Mouse (Mus musculus) intestine, embryonic 15.5 days (tissue): ENCODE measurements around the gene Cmtm6. TPM values are rescaled to one million over a fixed set of nuclear protein-coding genes. Genes with fewer than 3 reads are reported as not detected.
"Not testable (repeated sequence)": the region's sequence is repeated elsewhere in the genome, so short reads cannot be mapped to it uniquely, and the experiment has no call there.

Experiments
- ATAC-seq: fragments of 200-750 bp; cut with Nextera tagmentation; 2 replicates; pipeline ENCODE4 v1.8.0; 2017; ENCODE audit warnings: moderate TSS enrichment, moderate library complexity
- H3K27ac ChIP-seq: fragments of 300-500 bp; sonication (generic); 2 replicates; pipeline ENCODE4 v1.5.1; 2015; ENCODE audit warnings: mild to moderate bottlenecking, inconsistent platforms
- H3K27me3 ChIP-seq: fragments of 300-500 bp; sonication (generic); replicated peaks from 2 replicates; pipeline ENCODE4 v1.6.1; 2015; ENCODE audit warnings: inconsistent platforms
- H3K36me3 ChIP-seq: fragments of 300-500 bp; sonication (generic); 2 replicates; pipeline ENCODE4 v1.6.1; 2015; ENCODE audit warnings: inconsistent platforms
- H3K4me1 ChIP-seq: fragments of 300-500 bp; sonication (generic); replicated peaks from 2 replicates; pipeline ENCODE4 v1.6.1; 2015; ENCODE audit warnings: inconsistent platforms
- H3K4me2 ChIP-seq: fragments of 300-500 bp; sonication (generic); replicated peaks from 2 replicates; pipeline ENCODE4 v1.6.1; 2015; ENCODE audit warnings: mild to moderate bottlenecking, inconsistent platforms
- H3K4me3 ChIP-seq: fragments of 300-500 bp; sonication (generic); replicated peaks from 2 replicates; pipeline ENCODE4 v1.5.1; 2015; ENCODE audit warnings: inconsistent platforms
- H3K9ac ChIP-seq: fragments of 300-500 bp; sonication (generic); 2 replicates; pipeline ENCODE4 v1.6.1; 2015; ENCODE audit warnings: inconsistent platforms
- H3K9me3 ChIP-seq: fragments of 300-500 bp; sonication (generic); 2 replicates; pipeline ENCODE4 v1.6.1; 2016; ENCODE audit warnings: inconsistent platforms
- whole genome bisulfite sequencing: fragments of 180-500 bp; shearing (Covaris S2); methylation state at CpG from one replicate; pipeline ENCODE4 v1.1.7; 2015; 5-methylcytosine and 5-hydroxymethylcytosine counted together
- polyA plus RNA-seq: library from polyadenylated mRNA; unstranded; fragments of >200 nt; fragmentation: Nextera tagmentation; extraction: Ambion mirVana; gene quantifications from 2 replicates; pipeline ENCODE4 v1.2.1, GENCODE M21; 2015

Cmtm6 gene
- polyA plus RNA-seq, result 77.5 and 77.7 TPM in 2 replicates

DNA sequence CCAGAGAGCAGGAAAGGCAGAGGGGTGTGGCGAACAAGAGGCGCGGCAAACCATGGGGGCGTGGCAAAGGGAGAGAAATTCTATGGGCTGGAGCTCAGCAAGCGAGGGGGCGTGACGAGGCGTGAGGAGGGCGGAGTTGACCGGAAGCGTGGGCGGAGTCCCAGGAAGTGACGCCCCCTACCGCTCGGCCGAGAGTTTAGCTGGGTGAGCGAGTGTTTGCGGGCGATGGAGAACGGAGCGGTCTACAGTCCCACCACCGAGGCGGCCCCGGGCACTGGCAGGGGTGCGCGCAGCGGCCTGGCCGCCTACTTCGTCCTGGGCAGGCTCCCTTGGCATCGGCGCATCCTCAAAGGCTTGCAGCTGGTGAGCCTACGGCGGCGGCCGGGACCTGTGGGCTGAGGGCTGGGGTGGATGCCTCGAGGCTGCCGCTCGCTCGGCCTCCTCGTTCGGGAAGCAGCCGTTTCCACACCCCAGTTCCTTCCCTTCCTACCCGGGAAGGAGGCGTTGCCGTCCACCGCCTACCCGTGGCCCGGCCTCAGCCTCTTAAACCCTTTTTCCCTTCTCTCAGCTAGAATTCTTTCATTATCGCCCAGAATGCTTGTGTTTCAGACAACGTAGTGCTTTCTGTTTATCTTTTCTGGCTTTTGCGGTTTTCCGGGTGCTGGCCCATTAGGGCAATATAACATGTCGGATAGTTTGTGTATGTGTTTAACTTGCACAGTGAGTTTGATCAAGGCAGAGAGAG, at the start of gene Cmtm6:
Gene Cmtm6, plus strand, starts transcription at position 106 of the 745 bp plus-strand sequence.
- Histone ChIP-seq H3K4me3 (peak within 1 kb of the TSS; percentile 97), H3K27ac (peak within 1 kb of the TSS; percentile 98), H3K4me2 (peak within 1 kb of the TSS; percentile 71), H3K27me3 (no peaks in the 10 kb centered on the region), H3K4me1 (peaks cover 12% of the 10 kb centered on the region), H3K36me3 (no peaks in the 10 kb centered on the region), H3K9me3 (no peaks in the 10 kb centered on the region), H3K9ac (peak within 1 kb of the TSS; percentile 94)
- ATAC-seq, result peak; percentile 92
- under 1% methylated on average over 53 of the region's 53 CpGs for WGBS

DNA sequence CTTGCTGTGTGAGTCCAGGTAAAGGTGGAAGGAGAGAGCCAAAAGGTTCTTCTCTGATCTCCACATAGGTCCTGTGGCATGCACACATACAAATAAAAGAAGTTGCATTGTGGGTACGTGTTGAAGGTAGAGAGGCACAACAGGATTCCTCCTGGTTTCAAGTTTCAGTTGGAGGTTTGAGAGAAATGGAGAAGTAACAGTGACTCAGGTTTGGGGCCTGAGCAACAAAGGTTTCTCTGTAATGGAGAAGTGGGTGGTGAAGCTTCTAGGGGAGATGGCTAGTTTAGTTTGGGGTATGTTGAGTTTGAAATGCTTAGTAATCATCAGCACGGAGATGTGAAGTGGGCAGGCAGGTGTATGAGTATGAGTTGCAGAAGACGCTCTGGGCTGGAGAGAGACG, 48.7 kb upstream of the Cmtm6 start:
- ATAC-seq, result no peak
- H3K4me2 ChIP-seq, result no peak overlapping the region
- H3K9me3 ChIP-seq, result no peaks in the 10 kb centered on the region
- H3K27ac ChIP-seq, result no peak overlapping the region
- 80% methylated on average over 4 of the region's 4 CpGs for WGBS
- no peak overlapping the region for H3K9ac ChIP-seq
- H3K36me3 ChIP-seq, result no peaks in the 10 kb centered on the region
- no peaks in the 10 kb centered on the region for H3K4me1 ChIP-seq
- no peak overlapping the region for H3K4me3 ChIP-seq
- H3K27me3 ChIP-seq, result no peaks in the 10 kb centered on the region

DNA sequence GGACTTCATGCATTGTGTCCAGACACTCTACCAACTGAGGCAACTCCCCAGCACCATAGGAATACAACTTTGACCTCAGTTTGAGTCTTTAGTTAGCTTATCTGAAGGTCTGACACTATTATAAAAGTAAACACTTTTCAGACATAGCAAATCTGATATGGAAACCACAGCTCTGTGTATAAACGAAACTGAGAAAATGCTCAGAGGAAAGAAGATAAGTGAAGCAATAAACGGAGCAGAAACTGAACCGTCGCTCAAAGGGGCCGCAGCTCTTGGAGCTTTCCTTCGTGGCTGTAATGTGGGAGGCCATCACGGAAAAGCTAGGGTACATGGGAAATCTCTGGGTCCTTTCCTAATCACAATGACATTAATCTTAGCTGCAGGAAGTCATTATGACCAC, 44.7 kb upstream of the Cmtm6 start:
- Histone ChIP-seq H3K4me2 (no peak overlapping the region), H3K4me3 (no peak overlapping the region), H3K36me3 (no peaks in the 10 kb centered on the region), H3K9ac (no peak overlapping the region), H3K9me3 (no peaks in the 10 kb centered on the region), H3K27ac (peak overlapping the region; percentile 77), H3K27me3 (no peaks in the 10 kb centered on the region), H3K4me1 (peaks cover 17% of the 10 kb centered on the region; the same call in 1 of the 2 replicates)
- ATAC-seq, result no peak
- WGBS, result 55% methylated on average over 7 of the region's 7 CpGs

DNA sequence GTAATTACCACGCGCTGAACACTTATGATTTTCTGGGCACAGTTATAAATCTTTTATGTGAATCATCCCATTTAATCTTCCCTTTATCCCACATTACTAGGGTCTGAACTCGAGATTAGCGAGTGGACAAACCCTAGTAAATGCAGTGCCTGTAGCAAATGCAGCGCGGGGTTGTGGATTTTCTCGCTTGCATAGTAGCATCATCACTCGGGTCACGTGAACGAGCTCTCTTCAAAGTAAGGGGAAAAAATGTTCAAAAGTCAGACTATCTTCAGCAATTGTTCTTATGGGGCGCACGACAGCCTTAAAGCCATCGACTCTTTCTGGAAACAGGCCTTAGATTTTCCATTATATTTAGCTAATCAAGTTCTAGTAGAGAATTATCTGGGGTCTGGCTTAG, 43.3 kb upstream of the Cmtm6 start:
- Histone ChIP-seq H3K9ac (peak overlapping the region; percentile 76), H3K4me3 (peak overlapping the region; percentile 85; the same call in 1 of the 2 replicates), H3K27me3 (no peaks in the 10 kb centered on the region), H3K27ac (no peak overlapping the region), H3K9me3 (no peaks in the 10 kb centered on the region), H3K36me3 (peaks cover 8% of the 10 kb centered on the region; the same call in 1 of the 2 replicates), H3K4me2 (peak overlapping the region; percentile 91), H3K4me1 (peaks cover 17% of the 10 kb centered on the region; the same call in 1 of the 2 replicates)
- WGBS, result 76% methylated on average over 13 of the region's 13 CpGs
- no peak for ATAC-seq

DNA sequence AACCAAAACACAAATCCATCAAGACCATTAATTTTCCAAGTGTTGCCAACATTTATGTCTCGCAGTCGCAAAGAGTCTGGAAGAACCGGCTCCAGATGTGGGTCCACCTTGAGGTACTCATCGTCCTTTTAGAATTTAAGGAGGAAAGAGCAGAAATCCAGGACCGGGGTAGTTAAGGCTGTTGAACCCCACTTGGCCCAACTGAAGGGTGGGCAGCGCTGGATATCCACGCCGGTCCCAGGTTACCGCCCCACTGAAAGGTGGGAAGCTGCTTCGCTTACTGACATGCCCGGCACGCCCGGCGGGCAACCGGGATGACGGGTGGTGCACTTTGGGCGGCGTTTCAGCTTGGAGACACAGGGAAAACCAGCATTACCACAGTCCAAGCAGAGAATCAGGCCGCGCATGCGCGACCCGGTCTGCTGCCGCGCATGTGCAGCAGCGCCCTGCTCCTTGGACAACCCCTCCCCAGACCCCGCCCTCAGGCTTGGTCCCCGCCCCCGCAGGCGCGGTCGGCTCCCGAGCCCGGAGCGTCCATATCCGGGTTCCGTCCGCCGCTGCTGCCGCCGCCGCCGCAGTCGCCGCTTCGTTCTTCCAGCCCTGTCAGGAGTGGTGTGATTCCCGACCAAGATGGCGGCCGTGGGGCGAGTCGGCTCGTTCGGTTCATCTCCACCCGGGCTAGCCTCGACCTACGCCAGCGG, 42.5 kb upstream of the Cmtm6 start, which contains the start of gene Dync1li1:
Gene Dync1li1, plus strand, starts transcription at position 539 of the 701 bp plus-strand sequence.
- ATAC-seq, result peak; percentile 97

DNA sequence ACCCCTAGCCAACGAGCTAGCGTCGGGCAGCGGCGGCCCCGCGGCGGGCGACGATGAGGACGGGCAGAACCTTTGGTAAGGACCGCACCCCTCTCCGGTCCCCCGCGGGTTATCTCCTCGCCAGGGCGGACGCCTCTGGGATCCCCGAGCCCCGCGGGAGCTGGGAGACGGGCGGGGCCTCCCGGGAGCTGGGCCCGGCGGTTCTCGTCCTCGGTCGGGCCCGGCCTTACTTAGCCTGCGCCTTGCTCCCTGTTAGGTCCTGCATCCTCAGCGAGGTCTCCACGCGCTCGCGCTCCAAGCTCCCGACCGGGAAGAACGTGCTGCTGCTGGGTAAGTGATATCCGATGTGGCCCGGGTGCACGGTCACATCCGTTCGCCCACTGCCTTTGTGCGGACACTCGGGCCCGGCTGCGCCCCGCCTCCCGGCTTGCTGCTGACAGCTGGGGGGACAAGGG, 41.9 kb upstream of the Cmtm6 start:
- Histone ChIP-seq H3K4me1 (peaks cover 17% of the 10 kb centered on the region; the same call in 1 of the 2 replicates), H3K9me3 (no peaks in the 10 kb centered on the region), H3K4me2 (peak overlapping the region; percentile 91), H3K4me3 (peak overlapping the region; percentile 85), H3K27ac (peak overlapping the region; percentile 94), H3K27me3 (no peaks in the 10 kb centered on the region), H3K9ac (peak overlapping the region; percentile 92), H3K36me3 (peaks cover 8% of the 10 kb centered on the region; the same call in 1 of the 2 replicates)
- under 1% methylated on average over 50 of the region's 50 CpGs for WGBS
- ATAC-seq, result peak; percentile 68

More for the DNA sequence above, 42.5 kb upstream of the Cmtm6 start, which contains the start of gene Dync1li1:
- peak within 1 kb of the TSS; percentile 91 for H3K4me2 ChIP-seq
- H3K27ac ChIP-seq, result peak within 1 kb of the TSS; percentile 94
- peaks cover 8% of the 10 kb centered on the region; the same call in 1 of the 2 replicates for H3K36me3 ChIP-seq
- peak within 1 kb of the TSS; percentile 92 for H3K9ac ChIP-seq
- H3K27me3 ChIP-seq, result no peaks in the 10 kb centered on the region
- H3K9me3 ChIP-seq, result no peaks in the 10 kb centered on the region
- peak within 1 kb of the TSS; percentile 85 for H3K4me3 ChIP-seq
- peaks cover 17% of the 10 kb centered on the region; the same call in 1 of the 2 replicates for H3K4me1 ChIP-seq
- WGBS, result under 1% methylated on average over 57 of the region's 57 CpGs

DNA sequence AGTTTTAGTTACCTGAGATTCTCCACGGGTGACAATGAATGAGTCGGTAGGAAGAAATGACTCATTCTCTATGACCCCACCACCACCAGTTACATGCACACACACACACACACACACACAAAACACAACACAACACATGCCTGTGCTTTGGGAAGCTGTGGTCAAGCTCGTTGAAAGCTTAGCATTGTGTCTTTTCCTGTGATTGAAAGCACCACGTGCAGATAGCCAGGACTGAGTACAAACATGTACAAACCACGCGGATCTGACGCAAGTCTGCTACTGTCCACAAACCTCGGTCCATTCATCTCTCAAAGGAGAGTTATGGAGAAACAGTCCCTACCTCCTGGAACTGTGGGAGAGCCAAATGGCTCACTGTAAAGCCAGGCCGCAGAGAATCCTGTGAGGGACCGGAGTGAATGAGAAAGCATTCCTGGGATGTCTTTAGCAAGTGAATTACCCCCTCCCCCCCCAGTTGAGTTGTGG, 40.8 kb upstream of the Cmtm6 start:
- Histone ChIP-seq H3K36me3 (peaks cover 8% of the 10 kb centered on the region), H3K9me3 (no peaks in the 10 kb centered on the region), H3K4me3 (peak overlapping the region; percentile 85), H3K27ac (no peak overlapping the region), H3K4me1 (peaks cover 17% of the 10 kb centered on the region; the same call in 1 of the 2 replicates), H3K27me3 (no peaks in the 10 kb centered on the region), H3K9ac (peak overlapping the region; percentile 92; the same call in 1 of the 2 replicates), H3K4me2 (peak overlapping the region; percentile 91)
- WGBS, result 10% methylated on average over 10 of the region's 10 CpGs
- no peak for ATAC-seq

DNA sequence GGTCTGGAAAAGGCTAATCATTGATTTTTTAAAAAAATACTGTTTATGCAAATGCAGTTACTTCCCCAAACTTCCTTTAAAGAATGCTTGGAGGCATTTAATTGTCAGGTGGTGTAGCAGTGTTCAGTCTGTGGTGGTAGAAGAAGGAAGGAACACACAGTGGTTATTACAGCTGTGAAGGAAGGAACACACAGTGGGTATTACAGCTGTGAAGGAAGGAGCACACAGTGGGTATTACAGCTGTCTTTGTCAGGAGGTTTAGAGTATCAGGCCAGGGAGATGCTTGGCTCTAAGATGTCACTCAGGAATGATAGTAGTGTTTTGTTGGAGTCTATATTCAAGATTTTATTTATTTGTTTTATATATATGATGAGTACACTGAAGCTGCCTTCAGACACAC, 39.8 kb upstream of the Cmtm6 start:
- ATAC-seq, result no peak
- no peaks in the 10 kb centered on the region for H3K9me3 ChIP-seq
- no peak overlapping the region for H3K27ac ChIP-seq
- no peaks in the 10 kb centered on the region for H3K27me3 ChIP-seq
- no peak overlapping the region for H3K9ac ChIP-seq
- H3K4me2 ChIP-seq, result no peak overlapping the region
- H3K4me1 ChIP-seq, result peaks cover 17% of the 10 kb centered on the region; the same call in 1 of the 2 replicates
- peaks cover 8% of the 10 kb centered on the region for H3K36me3 ChIP-seq
- no peak overlapping the region for H3K4me3 ChIP-seq

DNA sequence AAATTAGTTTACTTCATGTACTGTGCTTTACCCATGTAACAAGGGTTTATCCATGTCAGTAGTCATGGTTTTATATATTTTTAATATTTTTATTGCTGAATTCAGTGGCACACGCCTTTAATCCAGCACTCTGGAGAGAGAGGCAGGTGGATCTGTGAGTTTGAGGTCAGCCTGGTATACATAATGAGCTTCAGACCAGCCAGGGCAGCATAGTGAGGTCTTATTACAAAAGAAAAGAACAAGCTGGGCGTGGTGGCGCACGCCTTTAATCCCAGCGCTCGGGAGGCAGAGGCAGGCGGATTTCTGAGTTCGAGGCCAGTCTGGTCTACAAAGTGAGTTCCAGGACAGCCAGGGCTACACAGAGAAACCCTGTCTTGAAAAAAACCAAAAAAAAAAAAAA, 35.3 kb upstream of the Cmtm6 start:
- not testable (repeated sequence) for H3K4me1 ChIP-seq, H3K9me3 ChIP-seq, H3K4me2 ChIP-seq, H3K27me3 ChIP-seq, H3K36me3 ChIP-seq, H3K4me3 ChIP-seq, ATAC-seq, H3K27ac ChIP-seq, H3K9ac ChIP-seq
- 95% methylated on average over 8 of the region's 8 CpGs for WGBS

DNA sequence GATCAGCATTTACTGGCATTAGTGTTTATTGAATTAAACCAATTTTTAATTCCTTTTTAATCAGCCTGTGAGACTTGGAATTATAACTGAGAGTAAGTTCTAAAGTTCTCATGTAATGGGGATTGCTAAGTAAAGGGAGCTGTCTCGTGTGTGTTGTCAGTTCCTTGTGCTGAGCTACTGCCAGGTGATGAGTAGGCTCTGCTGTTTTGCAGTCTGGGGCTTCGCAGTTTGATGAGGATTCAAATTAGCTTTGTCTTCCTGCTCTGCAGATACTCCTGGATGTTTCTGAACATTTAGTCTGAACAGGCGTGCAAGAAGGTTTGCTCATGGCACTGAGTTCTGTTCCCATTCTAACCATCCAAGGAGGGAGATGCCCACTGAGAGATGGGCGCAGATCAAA, 33.8 kb upstream of the Cmtm6 start:
- no peak for ATAC-seq
- H3K4me3 ChIP-seq, result no peak overlapping the region
- no peak overlapping the region for H3K9ac ChIP-seq
- H3K4me2 ChIP-seq, result no peak overlapping the region
- H3K36me3 ChIP-seq, result peaks cover 4% of the 10 kb centered on the region
- no peak overlapping the region for H3K27ac ChIP-seq
- 93% methylated on average over 4 of the region's 4 CpGs for WGBS
- H3K4me1 ChIP-seq, result no peaks in the 10 kb centered on the region
- H3K9me3 ChIP-seq, result no peaks in the 10 kb centered on the region
- no peaks in the 10 kb centered on the region for H3K27me3 ChIP-seq

DNA sequence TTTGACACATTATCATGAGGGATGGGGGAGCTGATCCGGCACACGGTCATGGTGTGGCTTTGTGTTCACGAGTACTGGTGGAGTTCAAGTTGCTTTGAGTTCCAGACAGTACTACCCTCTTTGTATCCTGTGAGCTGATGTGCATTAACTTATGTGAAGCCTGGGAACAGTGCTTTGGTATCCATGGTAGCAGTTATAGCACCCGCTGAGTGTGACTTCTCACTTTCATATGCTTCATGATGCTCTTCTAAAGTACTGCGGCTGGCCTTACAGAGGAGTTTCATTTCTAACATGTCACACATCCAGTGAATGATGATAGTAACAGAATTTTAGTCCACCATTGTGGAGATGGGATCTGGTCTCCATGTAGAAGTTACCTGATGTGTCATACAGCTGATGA, 33.0 kb upstream of the Cmtm6 start:
- Histone ChIP-seq H3K36me3 (no peaks in the 10 kb centered on the region; the same call in 1 of the 2 replicates), H3K9ac (no peak overlapping the region), H3K27ac (no peak overlapping the region), H3K4me3 (no peak overlapping the region), H3K27me3 (no peaks in the 10 kb centered on the region), H3K4me2 (no peak overlapping the region), H3K4me1 (no peaks in the 10 kb centered on the region), H3K9me3 (no peaks in the 10 kb centered on the region)
- WGBS, result 91% methylated on average over 5 of the region's 5 CpGs
- no peak for ATAC-seq

DNA sequence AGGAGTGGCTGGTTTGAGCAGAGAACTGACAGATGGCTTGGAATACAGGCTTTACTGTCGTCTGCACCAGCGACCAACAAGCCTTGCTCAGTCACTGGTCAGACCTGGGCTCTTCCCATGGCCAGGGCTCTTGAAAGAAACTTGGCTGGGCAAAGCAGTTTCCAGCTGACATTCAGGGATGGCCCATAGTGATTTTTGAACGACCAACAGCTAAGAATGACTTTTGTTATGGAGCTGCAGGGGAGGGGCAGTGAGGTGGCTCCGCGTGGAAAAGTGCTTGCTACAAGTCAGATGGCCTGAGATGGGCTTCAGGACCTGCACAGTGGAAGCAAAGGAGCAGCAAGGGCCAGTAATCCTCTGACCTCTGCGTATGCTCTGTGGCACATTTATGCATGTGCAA, 31.7 kb upstream of the Cmtm6 start:
- Histone ChIP-seq H3K9ac (no peak overlapping the region), H3K9me3 (no peaks in the 10 kb centered on the region), H3K4me3 (no peak overlapping the region), H3K27ac (no peak overlapping the region), H3K4me1 (no peaks in the 10 kb centered on the region), H3K4me2 (no peak overlapping the region), H3K36me3 (no peaks in the 10 kb centered on the region; the same call in 1 of the 2 replicates), H3K27me3 (no peaks in the 10 kb centered on the region)
- no peak for ATAC-seq
- WGBS, result 76% methylated on average over 6 of the region's 6 CpGs
